Mouse (Mus musculus) urinary bladder, adult 18-20 months (tissue): ENCODE results near the gene Bag5.
"Not testable (repeated sequence)": the region's sequence is repeated elsewhere in the genome, so short reads cannot be mapped to it uniquely, and the experiment has no call there.

Experiments
- DNase-seq, 2 experiments: peaks; one replicate each; pipeline ENCODE4 v3.0.0; 2022; ENCODE audit warnings: low spot score in 2 of 2, mixed read lengths in 2 of 2

Gene Bag5

GRCm38 (mm10) chr12:111736676-111737075 lies 23.6 kb upstream of the Bag5 start:
- DNase-seq: not testable (repeated sequence)

GRCm38 (mm10) chr12:111734912-111735311 lies 21.9 kb upstream of the Bag5 start:
- DNase-seq: no peak

GRCm38 (mm10) chr12:111732921-111733320 lies 19.9 kb upstream of the Bag5 start:
- DNase-seq: no peak

GRCm38 (mm10) chr12:111731822-111732807 lies 19.1 kb upstream of the Bag5 start:
- DNase-seq: peak; percentile 71 to 77

GRCm38 (mm10) chr12:111727956-111728355 lies 14.9 kb upstream of the Bag5 start:
- DNase-seq: no peak

GRCm38 (mm10) chr12:111726122-111726463 lies 13.0 kb upstream of the Bag5 start:
- no peak for DNase-seq

- no peak for DNase-seq
These were observed 12.5 kb upstream of the Bag5 start for GRCm38 (mm10) chr12:111725338-111726121.

GRCm38 (mm10) chr12:111724638-111725337 lies 11.7 kb upstream of the Bag5 start:
- no peak for DNase-seq

GRCm38 (mm10) chr12:111722654-111723053 lies 9.6 kb upstream of the Bag5 start:
- DNase-seq: no peak

- DNase-seq: no peak
These were observed 7.2 kb upstream of the Bag5 start for GRCm38 (mm10) chr12:111720222-111720621.

GRCm38 (mm10) chr12:111718656-111719055 lies 5.6 kb upstream of the Bag5 start:
- no peak for DNase-seq

- no peak for DNase-seq
These were observed 3.4 kb upstream of the Bag5 start for GRCm38 (mm10) chr12:111716505-111716904.

GRCm38 (mm10) chr12:111713880-111714279 lies 823 bp upstream of the Bag5 start:
- DNase-seq: not testable (repeated sequence)

- no peak for DNase-seq
These were observed 581 bp downstream of the Bag5 start for GRCm38 (mm10) chr12:111712476-111712875.

GRCm38 (mm10) chr12:111710091-111710490 lies 3.0 kb downstream of the Bag5 start:
- DNase-seq: no peak

- no peak for DNase-seq
These were observed 4.9 kb downstream of the Bag5 start for GRCm38 (mm10) chr12:111708181-111708580.

- peak; percentile 37 to 78 for DNase-seq
These were observed 7.7 kb downstream of the Bag5 start for GRCm38 (mm10) chr12:111705186-111705973.

GRCm38 (mm10) chr12:111704609-111705008 lies 8.4 kb downstream of the Bag5 start:
- DNase-seq: peak; percentile 19 to 78

- no peak for DNase-seq
These were observed 9.8 kb downstream of the Bag5 start for GRCm38 (mm10) chr12:111703301-111703700.

GRCm38 (mm10) chr12:111700920-111701458 lies 12.1 kb downstream of the Bag5 start:
- no peak for DNase-seq

GRCm38 (mm10) chr12:111699542-111699941 lies 13.5 kb downstream of the Bag5 start:
- DNase-seq: no peak
